Mouse (Mus musculus) CH12.LX (cell line): ENCODE measurements around the gene Ina.

Experiments used
- CTCF ChIP-seq, 2 experiments: IDR thresholded peaks in 1 of 2; conservative IDR thresholded peaks in 1 of 2; 2 replicates each; pipeline ENCODE4 v1.5.1; 2011 to 2012; ENCODE audit warnings: low read depth in 2 of 2, low read length in 2 of 2, improper control_type of control experiment in 1 of 2, inconsistent platforms in 1 of 2, mild to moderate bottlenecking in 1 of 2, moderate library complexity in 1 of 2
- ELF1 ChIP-seq: IDR thresholded peaks from 2 replicates; pipeline ENCODE4 v1.6.1; 2014; ENCODE audit warnings: low read depth, mild to moderate bottlenecking, inconsistent platforms, low read length, improper control_type of control experiment
- HCFC1 ChIP-seq: IDR thresholded peaks from 2 replicates; pipeline ENCODE4 v1.6.1; 2012; ENCODE audit warnings: low read depth, mild to moderate bottlenecking, inconsistent platforms, low read length, improper control_type of control experiment
- KAT2A ChIP-seq: IDR thresholded peaks from 2 replicates; pipeline ENCODE4 v1.6.1; 2012; ENCODE audit warnings: low read length, improper control_type of control experiment, inconsistent platforms; ENCODE audit not compliant: insufficient replicate concordance
- POLR2A ChIP-seq: IDR thresholded peaks from 2 replicates; pipeline ENCODE4 v1.6.1; 2011; ENCODE audit warnings: low read depth, mild to moderate bottlenecking, improper control_type of control experiment, low read length

GRCm38 (mm10) chr19:46978920-46979780, 35.3 kb upstream of the Ina start:
- no peak for TF ChIP-seq POLR2A
- TF ChIP-seq HCFC1, result no peak
- TF ChIP-seq ELF1, result no peak
- TF ChIP-seq KAT2A, result no peak
- TF ChIP-seq CTCF (conservative IDR thresholded peaks at IDR 0.05 in 1 of 2, IDR thresholded peaks at IDR 0.05 in 1 of 2; ENCODE audit: low read depth in 2 of 2, low read length in 2 of 2), result peak in 1 of 2 experiments; percentile 46; a peak in 2 of 4 replicates
